Mouse (Mus musculus) embryonic facial prominence, embryonic 11.5 days (tissue): ENCODE measurements around the gene Chdh. TPM values are rescaled to one million over a fixed set of nuclear protein-coding genes. Genes with fewer than 3 reads are reported as not detected.

Experiments
- ATAC-seq: fragments of 200-750 bp; cut with Nextera tagmentation; replicated peaks from 2 replicates; pipeline ENCODE4 v1.8.0; 2017; ENCODE audit warnings: low read depth; ENCODE audit not compliant: insufficient number of reproducible peaks, low FRiP score, low TSS enrichment
- DNase-seq: peaks from one replicate; pipeline ENCODE4 v3.0.0-alpha.2; 2015; ENCODE audit warnings: low spot score
- H3K27ac ChIP-seq: fragments of 300-500 bp; sonication (generic); replicated peaks from 2 replicates; pipeline ENCODE4 v1.5.1; 2014; ENCODE audit warnings: mild to moderate bottlenecking, low read depth, low read length, control low read depth
- H3K27me3 ChIP-seq: fragments of 300-500 bp; sonication (generic); 2 replicates; pipeline ENCODE4 v1.6.1; 2014; ENCODE audit warnings: mild to moderate bottlenecking, low read length, moderate library complexity, mixed read lengths; ENCODE audit not compliant: control insufficient read depth, insufficient read depth
- H3K36me3 ChIP-seq: fragments of 300-500 bp; sonication (generic); replicated peaks from 2 replicates; pipeline ENCODE4 v1.6.1; 2014; ENCODE audit warnings: low read depth, mild to moderate bottlenecking, low read length, moderate library complexity, mixed read lengths; ENCODE audit not compliant: control insufficient read depth, insufficient read depth
- H3K4me1 ChIP-seq: fragments of 300-500 bp; sonication (generic); 2 replicates; pipeline ENCODE4 v1.6.1; 2014; ENCODE audit warnings: low read length, mixed read lengths; ENCODE audit not compliant: control insufficient read depth, insufficient read depth
- H3K4me2 ChIP-seq: fragments of 300-500 bp; sonication (generic); 2 replicates; pipeline ENCODE4 v1.6.1; 2014; ENCODE audit warnings: low read depth, mild to moderate bottlenecking, control low read depth, low read length, moderate library complexity
- H3K4me3 ChIP-seq: fragments of 300-500 bp; sonication (generic); 2 replicates; pipeline ENCODE4 v1.5.1; 2014; ENCODE audit warnings: low read depth, low read length, control low read depth
- H3K9ac ChIP-seq: fragments of 300-500 bp; sonication (generic); replicated peaks from 2 replicates; pipeline ENCODE4 v1.6.1; 2014; ENCODE audit warnings: mild to moderate bottlenecking, control low read depth, low read length
- H3K9me3 ChIP-seq: fragments of 300-500 bp; sonication (generic); replicated peaks from 2 replicates; pipeline ENCODE4 v1.6.1; 2016; ENCODE audit warnings: mild to moderate bottlenecking, low read length, inconsistent platforms, mixed read lengths; ENCODE audit not compliant: control insufficient read depth
- WGBS: fragments of 180-500 bp; shearing (Covaris S2); extraction: QIAGEN DNeasy Blood & Tissue Kit; methylation state at CpG from one replicate; pipeline ENCODE4 v1.1.7; 2014; 5-methylcytosine and 5-hydroxymethylcytosine counted together
- polyA plus RNA-seq: library from polyadenylated mRNA; unstranded; fragments of >200 nt; fragmentation: Nextera tagmentation; extraction: Ambion mirVana; gene quantifications from 2 replicates; pipeline ENCODE4 v1.2.1, GENCODE M21; 2014

Gene Chdh
- polyA plus RNA-seq, 1 experiment from 2014 or later: not detected

DNA sequence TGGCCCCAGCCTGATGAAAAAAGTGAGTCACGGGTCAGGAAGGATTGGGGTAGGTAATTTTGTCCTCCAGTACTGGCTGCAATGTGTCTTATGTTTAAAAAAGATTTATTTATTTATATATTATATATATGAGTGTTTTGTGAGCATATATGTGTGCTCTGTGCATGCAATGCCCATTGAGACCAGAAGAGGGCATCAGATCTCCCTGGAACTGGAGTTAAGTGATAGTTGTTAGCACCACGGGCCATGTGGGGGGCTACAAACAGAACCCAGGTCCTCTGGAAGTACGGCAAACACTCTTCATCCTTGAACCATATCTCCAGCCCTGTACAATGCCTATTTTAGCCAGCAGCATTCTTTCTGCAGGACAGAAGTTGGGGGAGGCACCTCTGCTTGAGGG lies 39.2 kb downstream of the Chdh start:
- 81% methylated on average over 3 of the region's 3 CpGs for WGBS
- no peak for ATAC-seq
- no peak overlapping the region for H3K27ac ChIP-seq

DNA sequence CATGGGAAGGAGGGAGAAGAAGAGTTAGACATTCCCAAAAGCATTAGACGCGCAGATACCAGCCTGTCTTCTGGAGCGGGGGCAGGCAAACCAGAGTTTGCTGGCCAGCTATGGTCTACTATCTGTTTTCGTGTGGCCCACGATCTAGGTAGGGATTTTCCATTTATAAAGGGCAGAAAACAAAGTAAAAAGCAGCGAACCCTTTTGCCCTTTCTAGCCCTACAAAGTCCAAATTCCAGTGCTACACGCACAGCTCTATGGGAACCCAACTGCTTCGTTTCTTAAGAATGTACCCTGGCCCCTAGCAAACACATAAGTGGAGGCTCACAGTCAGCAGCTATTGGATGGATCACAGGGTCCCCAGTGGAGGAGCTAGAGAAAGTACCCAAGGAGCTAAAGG lies 41.5 kb downstream of the Chdh start:
- WGBS: 88% methylated on average over 8 of the region's 8 CpGs
- DNase-seq (no peak), ATAC-seq (no peak)
- H3K9ac ChIP-seq: no peak overlapping the region
- no peak overlapping the region for H3K4me3 ChIP-seq
- no peaks in the 10 kb centered on the region for H3K9me3 ChIP-seq
- no peaks in the 10 kb centered on the region for H3K4me1 ChIP-seq
- no peak overlapping the region for H3K4me2 ChIP-seq
- H3K36me3 ChIP-seq: no peaks in the 10 kb centered on the region
- no peak overlapping the region for H3K27ac ChIP-seq
- H3K27me3 ChIP-seq: no peaks in the 10 kb centered on the region

More for the DNA sequence above, 39.2 kb downstream of the Chdh start:
- Histone ChIP-seq H3K9me3 (no peaks in the 10 kb centered on the region), H3K4me2 (no peak overlapping the region), H3K4me3 (no peak overlapping the region), H3K9ac (no peak overlapping the region), H3K36me3 (no peaks in the 10 kb centered on the region), H3K4me1 (no peaks in the 10 kb centered on the region), H3K27me3 (no peaks in the 10 kb centered on the region)
- no peak for DNase-seq

DNA sequence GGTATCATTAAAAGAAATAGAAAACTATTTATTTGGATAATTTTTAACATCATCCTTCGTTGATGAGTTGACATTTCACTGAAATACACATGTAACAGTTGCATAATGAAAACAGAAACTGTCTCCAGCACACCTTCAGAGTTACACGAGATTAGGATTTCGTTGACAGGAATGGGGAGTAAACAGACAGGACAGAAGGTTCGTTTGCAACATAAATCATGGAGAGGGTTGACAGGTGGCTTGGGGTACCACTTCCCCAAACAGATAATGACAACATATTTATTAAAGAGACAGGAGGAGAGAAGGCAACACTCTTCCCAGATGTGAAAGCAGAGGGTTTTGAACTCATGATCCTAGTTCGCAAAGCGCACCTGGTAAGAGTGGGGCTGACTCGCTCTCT lies 46.1 kb downstream of the Chdh start:
- Histone ChIP-seq H3K4me3 (no peak overlapping the region), H3K4me1 (no peaks in the 10 kb centered on the region), H3K27ac (no peak overlapping the region), H3K9ac (no peak overlapping the region), H3K9me3 (no peaks in the 10 kb centered on the region), H3K36me3 (no peaks in the 10 kb centered on the region), H3K4me2 (no peak overlapping the region), H3K27me3 (no peaks in the 10 kb centered on the region)
- WGBS: 86% methylated on average over 7 of the region's 7 CpGs
- ATAC-seq (no peak), DNase-seq (no peak)

DNA sequence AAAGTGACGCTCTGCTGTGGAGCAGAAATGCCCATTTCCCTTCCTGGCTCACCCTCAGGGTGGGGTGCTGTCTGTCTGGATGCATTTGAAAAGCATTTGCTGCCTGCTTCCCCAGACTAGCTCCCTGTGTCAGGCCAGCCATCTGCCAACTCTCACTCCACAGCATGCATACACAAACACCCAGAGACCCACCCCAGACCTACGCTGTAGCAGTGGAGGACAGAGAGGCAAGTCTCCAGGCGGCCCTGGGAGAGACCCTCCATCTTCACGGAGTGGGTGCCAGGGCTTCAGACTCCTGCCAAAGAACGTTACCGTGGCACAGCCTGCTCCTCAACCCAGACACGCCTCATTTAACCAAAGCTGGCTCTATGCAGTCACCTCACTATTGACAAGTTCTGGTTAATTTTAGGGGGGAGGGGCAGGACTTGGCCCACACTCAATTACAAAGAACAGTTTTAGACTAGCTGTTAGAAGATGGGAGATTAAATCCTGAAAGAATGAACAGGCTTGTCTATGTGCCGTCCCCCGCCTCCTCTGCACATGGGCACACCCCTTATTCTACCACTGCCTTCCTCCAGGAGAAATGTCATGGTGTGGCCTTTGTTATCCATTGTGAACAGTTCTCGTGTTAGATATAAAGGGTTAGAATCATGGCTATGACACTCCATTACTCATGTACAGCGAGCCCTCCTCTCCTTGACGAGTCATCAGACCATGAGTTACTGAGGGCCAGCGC lies 47.4 kb downstream of the Chdh start:
- H3K27ac ChIP-seq: no peak overlapping the region

DNA sequence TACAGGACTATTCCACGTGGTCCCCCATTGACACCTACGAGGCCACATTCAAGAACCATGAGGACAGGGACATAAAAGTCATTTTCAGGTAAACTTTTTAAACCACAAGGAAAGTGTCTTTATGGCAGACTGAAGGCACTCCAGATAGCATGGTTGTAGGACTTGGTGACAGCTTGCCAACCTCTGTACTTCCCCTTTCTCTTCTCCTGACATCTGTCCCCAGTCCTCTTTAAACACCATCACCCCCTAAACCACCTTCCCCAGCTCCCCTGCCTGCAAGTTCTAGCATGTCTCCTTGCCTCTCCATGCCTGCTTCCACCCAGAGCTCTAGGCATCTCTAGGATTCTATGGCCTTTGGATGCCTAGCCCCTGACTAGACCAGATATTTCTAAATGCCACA lies 56.0 kb downstream of the Chdh start:
- H3K4me1 ChIP-seq: no peaks in the 10 kb centered on the region
- no peak overlapping the region for H3K27ac ChIP-seq
- no peak overlapping the region for H3K4me2 ChIP-seq
- WGBS: 82% methylated on average over 2 of the region's 2 CpGs
- no peaks in the 10 kb centered on the region for H3K36me3 ChIP-seq
- DNase-seq (no peak), ATAC-seq (no peak)
- H3K9ac ChIP-seq: no peak overlapping the region
- H3K27me3 ChIP-seq: no peaks in the 10 kb centered on the region
- H3K9me3 ChIP-seq: no peaks in the 10 kb centered on the region
- no peak overlapping the region for H3K4me3 ChIP-seq

More for the DNA sequence above, 47.4 kb downstream of the Chdh start:
- Histone ChIP-seq H3K9ac (no peak overlapping the region), H3K4me2 (no peak overlapping the region), H3K36me3 (no peaks in the 10 kb centered on the region), H3K9me3 (no peaks in the 10 kb centered on the region), H3K4me3 (no peak overlapping the region), H3K27me3 (no peaks in the 10 kb centered on the region), H3K4me1 (no peaks in the 10 kb centered on the region)
- 76% methylated on average over 13 of the region's 13 CpGs for WGBS
- no peak for ATAC-seq
- no peak for DNase-seq

DNA sequence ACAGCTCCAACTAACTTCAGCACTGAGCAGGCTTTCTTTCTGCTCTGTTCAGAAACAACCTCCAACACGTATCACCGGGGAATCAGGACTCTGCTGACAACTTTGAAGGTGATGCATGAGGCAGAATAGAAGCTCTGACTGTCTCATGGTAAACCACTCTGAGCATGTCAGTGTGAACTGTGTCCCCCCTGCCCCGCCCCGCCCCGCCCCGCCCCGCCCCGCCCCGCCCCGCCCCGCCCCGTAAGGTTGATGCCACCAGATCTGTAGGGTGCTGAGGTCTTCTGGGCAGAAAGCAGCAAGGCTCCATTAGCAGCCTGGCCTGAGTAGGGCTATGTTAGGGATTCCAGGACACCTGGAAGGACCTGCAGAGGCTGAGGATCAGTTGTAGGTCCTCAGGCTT lies 57.9 kb downstream of the Chdh start:
- Histone ChIP-seq H3K9ac (no peak overlapping the region), H3K27me3 (no peaks in the 10 kb centered on the region), H3K9me3 (no peaks in the 10 kb centered on the region), H3K36me3 (no peaks in the 10 kb centered on the region), H3K4me3 (no peak overlapping the region), H3K4me2 (no peak overlapping the region), H3K4me1 (no peaks in the 10 kb centered on the region), H3K27ac (no peak overlapping the region)
- ATAC-seq: no peak
- 91% methylated on average over 12 of the region's 12 CpGs for WGBS
- no peak for DNase-seq

DNA sequence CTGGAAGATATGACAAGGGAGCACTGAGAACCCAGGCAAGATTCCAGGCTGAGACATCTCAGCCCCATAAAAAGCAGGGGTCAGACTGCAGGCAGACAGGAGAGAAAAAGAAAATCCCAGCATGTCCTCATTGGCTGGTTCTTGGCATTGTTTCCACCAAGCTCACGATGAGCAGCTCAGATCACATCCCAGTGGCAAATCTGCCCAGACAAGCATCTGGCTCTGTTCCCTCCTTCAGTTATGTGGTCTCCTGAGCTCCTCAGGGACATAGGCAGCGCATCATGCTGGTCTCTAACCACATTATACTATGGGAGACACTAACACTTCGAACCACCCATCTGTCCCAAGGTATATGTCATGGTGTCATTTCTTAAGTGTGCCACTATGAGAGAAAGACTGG lies 59.7 kb downstream of the Chdh start:
- Histone ChIP-seq H3K9ac (no peak overlapping the region), H3K4me3 (no peak overlapping the region), H3K27me3 (no peaks in the 10 kb centered on the region), H3K36me3 (no peaks in the 10 kb centered on the region), H3K4me1 (no peaks in the 10 kb centered on the region), H3K4me2 (no peak overlapping the region), H3K27ac (no peak overlapping the region), H3K9me3 (no peaks in the 10 kb centered on the region)
- DNase-seq (no peak), ATAC-seq (no peak)
- WGBS: 79% methylated on average over 3 of the region's 3 CpGs

DNA sequence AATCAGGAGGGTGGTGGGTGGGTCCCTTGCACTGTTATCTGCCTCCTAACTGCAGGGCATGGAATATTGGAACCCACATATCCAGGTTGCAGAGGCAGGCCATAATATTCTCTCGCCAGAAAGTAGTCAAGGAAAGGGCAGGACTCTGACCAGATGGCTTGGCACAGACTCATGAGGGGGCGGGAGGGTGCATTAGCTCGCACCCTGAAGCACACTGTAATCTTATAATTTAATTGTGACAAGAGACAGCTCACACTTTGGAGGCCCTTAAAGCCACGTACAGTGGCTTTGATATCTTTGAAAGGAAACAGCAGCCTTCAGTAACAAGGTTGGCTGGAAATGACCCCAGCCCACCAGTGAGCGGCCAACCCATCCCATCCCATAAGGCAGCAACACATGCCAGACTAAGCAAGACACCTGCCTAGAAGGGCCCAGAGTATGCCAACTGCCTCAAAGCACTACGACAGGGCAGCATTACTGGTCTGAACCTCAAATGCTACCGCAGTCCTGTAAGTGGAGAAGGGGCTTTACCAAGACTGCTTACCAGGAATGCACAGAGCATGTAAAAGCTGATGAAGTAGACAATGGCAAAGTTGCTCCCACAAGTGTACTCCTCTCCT lies 66.6 kb downstream of the Chdh start:
- Histone ChIP-seq H3K27ac (no peak overlapping the region), H3K36me3 (no peaks in the 10 kb centered on the region), H3K4me2 (no peak overlapping the region), H3K27me3 (no peaks in the 10 kb centered on the region), H3K4me1 (no peaks in the 10 kb centered on the region), H3K9ac (no peak overlapping the region), H3K4me3 (no peak overlapping the region), H3K9me3 (no peaks in the 10 kb centered on the region)
- ATAC-seq (no peak), DNase-seq (no peak)
- 80% methylated on average over 7 of the region's 7 CpGs for WGBS
